Mouse (Mus musculus): ENCODE data around the gene Ephb1.

- no peak for TF ChIP-seq SMC3 (IDR thresholded peaks at IDR 0.05; ENCODE audit: low read depth, low read length)
- TF ChIP-seq EP300 (IDR thresholded peaks at IDR 0.05; ENCODE audit: low read length) = no peak
- no peak for TF ChIP-seq POLR2A (IDR thresholded peaks at IDR 0.05; ENCODE audit: low read depth, low read length)
- TF ChIP-seq CTCF (conservative IDR thresholded peaks at IDR 0.05 in 1 of 2, IDR thresholded peaks at IDR 0.05 in 1 of 2; ENCODE audit: low read depth in 2 of 2, low read length in 2 of 2) = no peak
- TF ChIP-seq ELF1 (IDR thresholded peaks at IDR 0.05; ENCODE audit: low read depth, low read length) = no peak
- TF ChIP-seq ZNF384 (IDR thresholded peaks at IDR 0.05; ENCODE audit: low read depth, low read length) = no peak
Observed at GRCm38 (mm10) chr9:102330266-102331060, 24.0 kb downstream of the Ephb1 start.

Data from CH12.LX (cell line).